Mouse (Mus musculus): Measurements from ENCODE around the gene Kyat3. TPM values are rescaled to one million over a fixed set of nuclear protein-coding genes. Genes with fewer than 3 reads are reported as not detected.

Gene Kyat3
- 6.0 TPM for polyA plus RNA-seq (2017; shearing (Covaris generic))

DNA sequence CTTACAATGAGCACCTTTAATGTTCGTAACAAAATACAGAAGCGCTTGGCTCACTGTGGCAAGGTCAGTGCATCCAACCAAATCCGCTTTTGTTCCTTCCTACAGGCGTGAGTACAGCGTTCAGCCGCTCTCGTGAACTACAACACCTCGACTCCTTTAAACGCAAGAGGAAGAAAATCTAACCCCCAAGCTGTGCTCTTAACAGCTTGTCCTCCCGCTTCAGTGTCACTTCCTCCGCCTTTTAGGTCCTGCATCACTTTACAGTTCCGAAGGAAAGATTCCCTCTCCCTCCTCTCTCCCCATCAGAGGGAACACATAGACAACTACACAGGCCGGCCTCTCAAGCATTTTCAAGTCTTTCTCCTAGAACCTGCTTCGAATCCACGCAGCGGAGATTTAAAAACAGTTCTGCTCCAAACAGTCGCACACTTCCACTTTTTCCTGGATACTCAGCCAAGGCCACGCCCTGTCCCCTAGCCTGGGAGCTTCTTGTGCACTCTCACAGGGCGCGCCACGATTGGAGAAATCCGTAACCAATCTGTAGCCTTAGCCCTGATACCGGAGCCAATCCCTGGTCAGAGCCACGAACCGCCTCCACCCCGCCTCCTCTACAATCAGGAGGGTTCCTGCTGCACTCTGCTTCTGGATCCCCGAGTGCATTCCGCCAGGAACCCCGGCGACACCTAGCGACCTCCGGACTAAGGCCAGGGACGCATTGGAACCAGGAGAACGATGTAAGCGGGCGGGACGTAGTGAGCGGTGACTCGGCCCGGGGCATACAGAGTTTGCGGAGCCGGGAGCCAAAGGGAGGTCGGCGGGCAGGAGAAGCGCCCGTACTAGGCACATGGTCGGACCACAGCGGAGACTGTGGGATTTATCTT, at the start of gene Kyat3:
TSS of gene Kyat3 (plus strand) at position 610 of the 881 bp plus-strand sequence.

DNA sequence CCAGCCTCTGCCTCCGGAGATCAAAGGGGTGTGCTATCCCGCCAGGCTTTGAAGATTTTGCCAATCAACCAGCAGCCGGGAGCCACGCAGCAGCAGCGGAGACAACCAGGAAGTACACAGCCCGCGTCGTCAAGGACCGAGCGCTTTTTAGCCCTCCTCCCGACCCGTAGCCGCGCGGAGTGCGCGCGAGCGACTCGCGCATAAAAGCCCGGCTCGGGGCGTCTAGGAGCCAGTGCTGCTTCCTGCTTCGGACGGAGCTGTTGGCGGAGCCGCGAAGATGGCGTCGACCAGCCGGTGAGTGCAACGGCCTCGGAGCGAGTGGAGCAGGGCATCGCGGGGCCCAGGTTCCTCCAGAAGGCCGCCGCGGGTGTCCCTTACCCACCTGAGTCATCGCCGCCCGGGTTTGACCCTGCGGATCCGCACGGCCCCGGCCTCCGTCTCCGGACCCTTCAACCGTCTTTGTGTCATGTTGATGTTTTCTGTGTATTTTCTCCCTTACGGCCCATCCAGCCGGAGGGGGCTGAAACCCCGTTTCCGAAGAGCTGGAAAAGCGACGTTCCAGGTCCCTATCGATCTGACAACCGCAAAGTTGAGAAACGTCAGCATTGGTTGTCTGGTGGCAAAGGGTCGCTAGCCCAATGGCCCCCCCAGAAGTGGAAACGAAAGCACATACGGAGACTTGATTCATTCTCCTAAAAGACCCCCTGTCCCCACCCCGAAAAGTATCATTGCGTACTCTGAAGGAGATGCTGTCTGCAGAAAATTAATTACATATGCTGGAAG, 64.3 kb downstream of the Kyat3 start, which contains the start of gene Gtf2b:
TSS of gene Gtf2b (plus strand) at position 51 of the 783 bp plus-strand sequence.

Other genes with a start within 250 kb of the Kyat3 start
- 62.7 TPM for gene Gbp5, start 207.1 kb upstream of the Kyat3 start, polyA plus RNA-seq (2017; shearing (Covaris generic))
- 255 TPM for gene Gbp7, start 170.7 kb upstream of the Kyat3 start, polyA plus RNA-seq (2017; shearing (Covaris generic))
- 150 TPM for gene Gbp3, start 141.0 kb upstream of the Kyat3 start, polyA plus RNA-seq (2017; shearing (Covaris generic))
- 34.5 TPM for gene Gbp2b, start 106.2 kb upstream of the Kyat3 start, polyA plus RNA-seq (2017; shearing (Covaris generic))
- 156 TPM for gene Gbp2, start 80.4 kb upstream of the Kyat3 start, polyA plus RNA-seq (2017; shearing (Covaris generic))
- gene Gtf2b, start 64.0 kb downstream of the Kyat3 start, polyA plus RNA-seq (2017; shearing (Covaris generic)), result 84.0 TPM
- gene Pkn2, start 181.0 kb downstream of the Kyat3 start, polyA plus RNA-seq (2017; shearing (Covaris generic)), result 11.3 TPM